16 mouse cellular contexts compared by ENCODE assay signal in the genomic region with DNA sequence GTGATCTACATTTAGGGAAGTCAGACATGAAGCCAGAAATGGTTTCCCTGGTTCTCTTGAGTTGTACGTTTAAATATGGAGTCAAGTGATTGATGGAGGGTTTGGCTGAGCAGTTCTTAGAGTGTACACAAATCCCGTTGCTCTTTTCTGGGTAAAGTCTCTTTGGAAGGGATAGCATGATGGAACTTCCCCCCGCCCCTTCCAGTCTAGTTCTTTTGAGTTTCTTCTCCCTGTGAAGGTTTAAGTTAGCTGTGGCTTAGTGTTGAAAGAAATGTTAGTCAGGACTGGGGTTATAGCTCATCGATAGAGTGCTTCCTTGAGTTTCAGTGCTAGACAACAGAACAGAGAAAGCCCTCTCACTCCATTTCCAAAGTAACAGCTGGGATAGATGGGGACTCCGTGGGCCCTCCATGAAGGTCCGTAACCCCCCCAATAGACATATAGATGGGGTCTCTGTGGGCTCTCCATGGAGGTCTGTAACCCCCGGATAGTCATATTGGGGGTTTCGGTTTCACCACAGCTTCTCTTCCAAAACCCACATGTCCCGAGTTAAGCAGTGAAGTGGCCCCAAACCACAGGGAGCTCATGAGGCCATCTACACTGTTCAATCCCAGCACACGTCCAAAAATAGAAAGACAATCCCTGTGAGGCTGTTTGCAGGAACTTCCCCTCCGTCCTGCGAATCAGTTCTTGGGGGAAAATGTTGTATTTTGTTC. TPM values are rescaled to one million over a fixed set of nuclear protein-coding genes. Genes with fewer than 3 reads are reported as not detected.
A peak's percentile ranks its signal among the peaks of the same experiment; 100 is the strongest.
DNase-seq lines count a peak whose midpoint lies in the region; ATAC-seq and TF ChIP-seq lines count a peak whose summit lies in the region.
"Had no signal": no experiment of that assay in that cellular context is flagged by ENCODE, and none has a peak within 500 bp of the region (broad histone marks: within the 10 kb centered on the region; RNA-seq: fewer than 3 reads in every experiment).

No protein-coding gene starts in this region.

- peak overlapping the region; percentile 41 for H3K4me2 ChIP-seq in heart, embryonic 12.5 days
- no peak overlapping the region for H3K4me2 ChIP-seq in stomach, embryonic 15.5 days
- H3K4me2 ChIP-seq in stomach, postnatal 0 days (replicated peaks; ENCODE audit: low read depth) = no peak overlapping the region
- H3K4me2 ChIP-seq: hindbrain, embryonic 15.5 days; midbrain, embryonic 15.5 days had no signal

- no peak overlapping the region for H3K4me3 ChIP-seq in heart, embryonic 12.5 days
- H3K4me3 ChIP-seq in stomach, embryonic 15.5 days (replicated peaks) = no peak overlapping the region
- no peak overlapping the region for H3K4me3 ChIP-seq in stomach, postnatal 0 days (ENCODE audit: low read depth, low read length)
- peak overlapping the region; percentile 2; the same call in 1 of the 2 replicates for H3K4me3 ChIP-seq in small intestine, adult 2 months (ENCODE audit: low read depth, low read length)
- H3K4me3 ChIP-seq in lung, adult 2 months (replicated peaks; ENCODE audit: extremely low read depth, low read depth, low read length) = no peak overlapping the region
- H3K4me3 ChIP-seq: hindbrain, embryonic 15.5 days; midbrain, embryonic 15.5 days had no signal

- 75% methylated on average over 12 of the region's 12 CpGs for WGBS in heart, embryonic 12.5 days
- WGBS in stomach, embryonic 15.5 days = 70% methylated on average over 12 of the region's 12 CpGs
- 67% methylated on average over 12 of the region's 12 CpGs for WGBS in stomach, postnatal 0 days
- 78% methylated on average over 12 of the region's 12 CpGs for WGBS in small intestine, adult 2 months
- WGBS in lung, adult 2 months = 72% methylated on average over 12 of the region's 12 CpGs

- H3K9me3 ChIP-seq in heart, embryonic 12.5 days (replicated peaks) = no peaks in the 10 kb centered on the region
- no peaks in the 10 kb centered on the region for H3K9me3 ChIP-seq in stomach, embryonic 15.5 days
- H3K9me3 ChIP-seq in stomach, postnatal 0 days (ENCODE audit: control insufficient read depth, low read length) = no peaks in the 10 kb centered on the region
- H3K9me3 ChIP-seq: hindbrain, embryonic 15.5 days; midbrain, embryonic 15.5 days had no signal

- H3K27ac ChIP-seq in heart, embryonic 12.5 days (ENCODE audit: poor library complexity, severe bottlenecking) = peak overlapping the region; percentile 69
- H3K27ac ChIP-seq in stomach, embryonic 15.5 days = peak overlapping the region; percentile 19
- H3K27ac ChIP-seq in stomach, postnatal 0 days (replicated peaks) = no peak overlapping the region
- peak overlapping the region; percentile 73 for H3K27ac ChIP-seq in small intestine, adult 2 months (ENCODE audit: insufficient read depth, low read depth, low read length)
- H3K27ac ChIP-seq: hindbrain, embryonic 15.5 days; midbrain, embryonic 15.5 days had no signal

- no peak for TF ChIP-seq POLR2A in small intestine, adult 2 months (IDR thresholded peaks at IDR 0.05; ENCODE audit: low read depth, low read length)
- no peak for TF ChIP-seq POLR2A in lung, adult 2 months (IDR thresholded peaks at IDR 0.05; ENCODE audit: borderline replicate concordance, extremely low read depth, low read depth, low read length)

- DNase-seq in heart, adult 8-10 months (ENCODE audit: low spot score) = no peak
- DNase-seq in stomach, postnatal 0 days (ENCODE audit: low spot score) = no peak
- peak; percentile 65 for DNase-seq in induced T-regulatory cell, adult 2 months (ENCODE audit: low read depth)
- DNase-seq in lung, adult 2 months = no peak
- DNase-seq: adrenal gland, postnatal 36 days; cerebellum, postnatal 10 days; embryo, embryonic 11 days; gastrocnemius, postnatal 36 days; kidney, adult 8-10 months had no signal

- no peak for TF ChIP-seq CTCF in stomach, postnatal 0 days (IDR thresholded peaks at IDR 0.05; ENCODE audit: low read depth)
- TF ChIP-seq CTCF in small intestine, adult 2 months (IDR thresholded peaks at IDR 0.05; ENCODE audit: extremely low read depth, insufficient read length, insufficient replicate concordance, low read depth, low read length) = no peak
- no peak for TF ChIP-seq CTCF in lung, adult 2 months (IDR thresholded peaks at IDR 0.05; ENCODE audit: insufficient read depth, low read length)

- no peak for ATAC-seq in heart, embryonic 12.5 days (ENCODE audit: insufficient number of reproducible peaks, low FRiP score)
- ATAC-seq in stomach, embryonic 15.5 days (ENCODE audit: insufficient read depth, low FRiP score, low read depth) = no peak
- no peak for ATAC-seq in stomach, postnatal 0 days (ENCODE audit: low FRiP score, low TSS enrichment)
- ATAC-seq in frontal cortex, adult (ENCODE audit: low TSS enrichment) = no peak
- ATAC-seq: CD4-positive, CD25-positive, alpha-beta regulatory T cell, adult 4 months; midbrain, embryonic 15.5 days had no signal

- no peaks in the 10 kb centered on the region for H3K36me3 ChIP-seq in heart, embryonic 12.5 days
- H3K36me3 ChIP-seq in stomach, embryonic 15.5 days = no peaks in the 10 kb centered on the region
- H3K36me3 ChIP-seq in stomach, postnatal 0 days (ENCODE audit: control insufficient read depth, insufficient read depth, low read length) = no peaks in the 10 kb centered on the region
- H3K36me3 ChIP-seq in small intestine, adult 2 months (ENCODE audit: control insufficient read depth, insufficient read depth, low read length) = no peaks in the 10 kb centered on the region
- H3K36me3 ChIP-seq: hindbrain, embryonic 15.5 days; midbrain, embryonic 15.5 days had no signal

- TF ChIP-seq EP300 in stomach, postnatal 0 days (optimal IDR thresholded peaks at IDR 0.05) = no peak

- no peaks in the 10 kb centered on the region for H3K27me3 ChIP-seq in heart, embryonic 12.5 days (replicated peaks)
- H3K27me3 ChIP-seq in stomach, embryonic 15.5 days (replicated peaks) = no peaks in the 10 kb centered on the region
- H3K27me3 ChIP-seq in stomach, postnatal 0 days (ENCODE audit: control insufficient read depth, insufficient read depth, low read length) = no peaks in the 10 kb centered on the region
- no peaks in the 10 kb centered on the region for H3K27me3 ChIP-seq in small intestine, adult 2 months (ENCODE audit: control insufficient read depth, insufficient read depth, low read length)
- H3K27me3 ChIP-seq: hindbrain, embryonic 15.5 days; midbrain, embryonic 15.5 days had no signal

- H3K9ac ChIP-seq in heart, embryonic 12.5 days = no peak overlapping the region; the same call in none of the 2 replicates
- no peak overlapping the region for H3K9ac ChIP-seq in stomach, embryonic 15.5 days
- H3K9ac ChIP-seq in stomach, postnatal 0 days (ENCODE audit: low read length) = no peak overlapping the region
- H3K9ac ChIP-seq: hindbrain, embryonic 15.5 days; midbrain, embryonic 15.5 days had no signal

- H3K4me1 ChIP-seq in heart, embryonic 12.5 days (replicated peaks) = peaks cover 27% of the 10 kb centered on the region
- H3K4me1 ChIP-seq in stomach, embryonic 15.5 days = peaks cover 9% of the 10 kb centered on the region
- no peaks in the 10 kb centered on the region; the same call in 1 of the 2 replicates for H3K4me1 ChIP-seq in stomach, postnatal 0 days (replicated peaks; ENCODE audit: control insufficient read depth, insufficient read depth)
- peaks cover 25% of the 10 kb centered on the region for H3K4me1 ChIP-seq in small intestine, adult 2 months (ENCODE audit: control insufficient read depth, insufficient read depth, insufficient read length, low read length)
- peaks cover 21% of the 10 kb centered on the region for H3K4me1 ChIP-seq in lung, adult 2 months (ENCODE audit: control insufficient read depth, insufficient read depth, low read length)

RNA-seq across cellular contexts. Expression of gene Fam117a, which starts 18.3 kb away (rescaled TPM):
- polyA plus RNA-seq in heart, embryonic 12.5 days (2016; fragmentation: Nextera tagmentation; extraction: Ambion mirVana) = 12.9 and 13.9 TPM in 2 replicates
- total RNA-seq in heart, adult 8-10 months (2022) = 1 to 10 TPM; 5.1 to 6.6 (median 6.0) TPM
- 13.7 and 17.5 TPM in 2 replicates for polyA plus RNA-seq in stomach, embryonic 15.5 days (2015; fragmentation: Nextera tagmentation; extraction: Ambion mirVana)
- 5.7 and 6.7 TPM in 2 replicates for polyA plus RNA-seq in stomach, postnatal 0 days (2015; fragmentation: Nextera tagmentation; extraction: Ambion mirVana)
- polyA plus RNA-seq in small intestine, adult 2 months (2012; rRNA removed) = 9.6 and 15.6 TPM in 2 replicates
- polyA plus RNA-seq in lung, adult 2 months (2012; rRNA removed) = 55.8 and 59.8 TPM in 2 replicates

RNA-seq across cellular contexts. Expression of gene Slc35b1, which starts 29.4 kb away (rescaled TPM):
- 86.0 and 86.5 TPM in 2 replicates for polyA plus RNA-seq in heart, embryonic 12.5 days (2016; fragmentation: Nextera tagmentation; extraction: Ambion mirVana)
- 10 to 100 TPM; 35.4 to 42.2 (median 36.5) TPM for total RNA-seq in heart, adult 8-10 months (2022)
- polyA plus RNA-seq in stomach, embryonic 15.5 days (2015; fragmentation: Nextera tagmentation; extraction: Ambion mirVana) = 96.3 and 105 TPM in 2 replicates
- 106 and 110 TPM in 2 replicates for polyA plus RNA-seq in stomach, postnatal 0 days (2015; fragmentation: Nextera tagmentation; extraction: Ambion mirVana)
- 81.9 and 151 TPM in 2 replicates for polyA plus RNA-seq in small intestine, adult 2 months (2012; rRNA removed)
- polyA plus RNA-seq in lung, adult 2 months (2012; rRNA removed) = 60.6 and 80.9 TPM in 2 replicates

RNA-seq across cellular contexts. Expression of gene Kat7, which starts 45.1 kb away (rescaled TPM):
- 56.0 and 58.3 TPM in 2 replicates for polyA plus RNA-seq in heart, embryonic 12.5 days (2016; fragmentation: Nextera tagmentation; extraction: Ambion mirVana)
- 10 to 100 TPM; 27.2 to 37.8 (median 32.3) TPM for total RNA-seq in heart, adult 8-10 months (2022)
- 57.1 and 62.3 TPM in 2 replicates for polyA plus RNA-seq in stomach, embryonic 15.5 days (2015; fragmentation: Nextera tagmentation; extraction: Ambion mirVana)
- 25.0 and 27.2 TPM in 2 replicates for polyA plus RNA-seq in stomach, postnatal 0 days (2015; fragmentation: Nextera tagmentation; extraction: Ambion mirVana)
- polyA plus RNA-seq in small intestine, adult 2 months (2012; rRNA removed) = 9.6 and 19.4 TPM in 2 replicates
- 21.5 and 37.2 TPM in 2 replicates for polyA plus RNA-seq in lung, adult 2 months (2012; rRNA removed)

RNA-seq across cellular contexts. Expression of gene Spop, which starts 58.8 kb away (rescaled TPM):
- polyA plus RNA-seq in heart, embryonic 12.5 days (2016; fragmentation: Nextera tagmentation; extraction: Ambion mirVana) = 115 and 119 TPM in 2 replicates
- total RNA-seq in heart, adult 8-10 months (2022) = 100 to 1,000 TPM; 159 to 184 (median 160) TPM
- polyA plus RNA-seq in stomach, embryonic 15.5 days (2015; fragmentation: Nextera tagmentation; extraction: Ambion mirVana) = 142 and 151 TPM in 2 replicates
- polyA plus RNA-seq in stomach, postnatal 0 days (2015; fragmentation: Nextera tagmentation; extraction: Ambion mirVana) = 92.4 and 96.0 TPM in 2 replicates
- 23.1 and 65.9 TPM in 2 replicates for polyA plus RNA-seq in small intestine, adult 2 months (2012; rRNA removed)
- 70.1 and 125 TPM in 2 replicates for polyA plus RNA-seq in lung, adult 2 months (2012; rRNA removed)
